Mouse (Mus musculus): ENCODE results near the gene Cryl1. TPM values are rescaled to one million over a fixed set of nuclear protein-coding genes. Genes with fewer than 3 reads are reported as not detected.

Cryl1 gene
- 10 to 100 TPM; 12.7 to 18.4 TPM for total RNA-seq (2021)
- long read RNA-seq, experiment 1, transcript Cryl1-201 (8 exons, 1,497 nt), result major isoform, 19 of 21 reads
- long read RNA-seq, experiment 1, partial matches to known transcripts, result 0 of 21 reads
- long read RNA-seq, experiment 1, other reads (novel, unspliced or antisense), result 0 of 21 reads
- long read RNA-seq, experiment 2, partial matches to known transcripts, result 0 of 3 reads
- long read RNA-seq, experiment 2, other reads (novel, unspliced or antisense), result 0 of 3 reads

- peak; percentile 98 to 99 for DNase-seq
Measured at GRCm38 (mm10) chr14:57398065-57398757, at the start of gene Cryl1. TSS of gene Cryl1 (minus strand) at chr14:57398529.

- no peak for DNase-seq
Measured at GRCm38 (mm10) chr14:57430451-57430850, 32.1 kb upstream of the Cryl1 start.

- DNase-seq, result no peak
Measured at GRCm38 (mm10) chr14:57424212-57424561, 25.9 kb upstream of the Cryl1 start.

- DNase-seq, result peak; percentile 97
Measured at GRCm38 (mm10) chr14:57423432-57424211, 25.3 kb upstream of the Cryl1 start, which contains the start of gene Ift88. TSS of gene Ift88 (plus strand) at chr14:57424062.

GRCm38 (mm10) chr14:57417187-57417586, 18.9 kb upstream of the Cryl1 start:
- no peak for DNase-seq

- no peak for DNase-seq
Measured at GRCm38 (mm10) chr14:57412166-57412565, 13.8 kb upstream of the Cryl1 start.

GRCm38 (mm10) chr14:57409106-57409505, 10.8 kb upstream of the Cryl1 start:
- DNase-seq, result no peak

- DNase-seq, result no peak
Measured at GRCm38 (mm10) chr14:57408100-57408499, 9.8 kb upstream of the Cryl1 start.

- peak; percentile 35 to 60 for DNase-seq
Measured at GRCm38 (mm10) chr14:57407039-57407987, 9.0 kb upstream of the Cryl1 start.

GRCm38 (mm10) chr14:57402815-57403214, 4.5 kb upstream of the Cryl1 start:
- no peak for DNase-seq

- DNase-seq, result peak; percentile 9 to 13
Measured at GRCm38 (mm10) chr14:57398813-57399427, 591 bp upstream of the Cryl1 start.

- no peak for DNase-seq
Measured at GRCm38 (mm10) chr14:57397221-57397620, 1.1 kb downstream of the Cryl1 start.

GRCm38 (mm10) chr14:57395470-57395869, 2.9 kb downstream of the Cryl1 start:
- no peak for DNase-seq

GRCm38 (mm10) chr14:57392278-57392677, 6.1 kb downstream of the Cryl1 start:
- no peak for DNase-seq

- no peak for DNase-seq
Measured at GRCm38 (mm10) chr14:57391621-57392020, 6.7 kb downstream of the Cryl1 start.

- DNase-seq, result peak in 1 of 2 experiments; percentile 21
Measured at GRCm38 (mm10) chr14:57386758-57387561, 11.4 kb downstream of the Cryl1 start.

- no peak for DNase-seq
Measured at GRCm38 (mm10) chr14:57385667-57386066, 12.7 kb downstream of the Cryl1 start.

- DNase-seq, result no peak
Measured at GRCm38 (mm10) chr14:57377531-57377930, 20.8 kb downstream of the Cryl1 start.

GRCm38 (mm10) chr14:57376956-57377355, 21.4 kb downstream of the Cryl1 start:
- no peak for DNase-seq

GRCm38 (mm10) chr14:57376016-57376415, 22.3 kb downstream of the Cryl1 start:
- DNase-seq, result no peak
